Mouse (Mus musculus) kidney, postnatal 0 days (tissue): ENCODE measurements around the gene P2rx1. TPM values are rescaled to one million over a fixed set of nuclear protein-coding genes. Genes with fewer than 3 reads are reported as not detected.

Experiments used
- ATAC-seq: fragments of 200-750 bp; cut with Nextera tagmentation; replicated peaks from 2 replicates; pipeline ENCODE4 v1.8.0; 2017; ENCODE audit warnings: low read depth, moderate number of reproducible peaks, moderate TSS enrichment, moderate library complexity; ENCODE audit not compliant: low FRiP score
- DNase-seq: peaks from one replicate; pipeline ENCODE4 v3.0.0-alpha.2; 2016; ENCODE audit warnings: low spot score
- H3K27ac ChIP-seq: fragments of 300-500 bp; sonication (generic); 2 replicates; pipeline ENCODE4 v1.5.1; 2014; ENCODE audit warnings: mild to moderate bottlenecking
- H3K27me3 ChIP-seq: fragments of 300-500 bp; sonication (generic); 2 replicates; pipeline ENCODE4 v1.6.1; 2014; ENCODE audit warnings: low read length, mixed read lengths; ENCODE audit not compliant: insufficient read depth
- H3K36me3 ChIP-seq: fragments of 300-500 bp; sonication (generic); 2 replicates; pipeline ENCODE4 v1.6.1; 2014; ENCODE audit warnings: low read length, mixed read lengths; ENCODE audit not compliant: insufficient read depth
- H3K4me1 ChIP-seq: fragments of 300-500 bp; sonication (generic); replicated peaks from 2 replicates; pipeline ENCODE4 v1.6.1; 2014; ENCODE audit warnings: antibody characterized with exemption, low read length, mixed read lengths; ENCODE audit not compliant: insufficient read depth
- H3K4me2 ChIP-seq: fragments of 300-500 bp; sonication (generic); 2 replicates; pipeline ENCODE4 v1.6.1; 2014; ENCODE audit warnings: mild to moderate bottlenecking, low read length, moderate library complexity, mixed read lengths
- H3K4me3 ChIP-seq: fragments of 300-500 bp; sonication (generic); replicated peaks from 2 replicates; pipeline ENCODE4 v1.5.1; 2014; ENCODE audit warnings: low read depth, low read length
- H3K9ac ChIP-seq: fragments of 300-500 bp; sonication (generic); 2 replicates; pipeline ENCODE4 v1.6.1; 2014; ENCODE audit warnings: low read depth, low read length
- H3K9me3 ChIP-seq: fragments of 300-500 bp; sonication (generic); replicated peaks from 2 replicates; pipeline ENCODE4 v1.6.1; 2016; ENCODE audit warnings: low read length, inconsistent platforms, mixed read lengths
- CTCF ChIP-seq: IDR thresholded peaks from 2 replicates; pipeline ENCODE4 v1.5.1; 2016; ENCODE audit warnings: antibody characterized with exemption, low read depth, mild to moderate bottlenecking, moderate library complexity
- WGBS: fragments of 180-500 bp; shearing (Covaris S2); extraction: QIAGEN DNeasy Blood & Tissue Kit; methylation state at CpG from one replicate; pipeline ENCODE4 v1.1.7; 2014; 5-methylcytosine and 5-hydroxymethylcytosine counted together
- polyA plus RNA-seq: library from polyadenylated mRNA; unstranded; fragments of >200 nt; fragmentation: Nextera tagmentation; extraction: Ambion mirVana; gene quantifications from 2 replicates; pipeline ENCODE4 v1.2.1, GENCODE M21; 2015

The P2rx1 gene
- polyA plus RNA-seq, 1 experiment from 2014 or later: 2.4 TPM

DNA sequence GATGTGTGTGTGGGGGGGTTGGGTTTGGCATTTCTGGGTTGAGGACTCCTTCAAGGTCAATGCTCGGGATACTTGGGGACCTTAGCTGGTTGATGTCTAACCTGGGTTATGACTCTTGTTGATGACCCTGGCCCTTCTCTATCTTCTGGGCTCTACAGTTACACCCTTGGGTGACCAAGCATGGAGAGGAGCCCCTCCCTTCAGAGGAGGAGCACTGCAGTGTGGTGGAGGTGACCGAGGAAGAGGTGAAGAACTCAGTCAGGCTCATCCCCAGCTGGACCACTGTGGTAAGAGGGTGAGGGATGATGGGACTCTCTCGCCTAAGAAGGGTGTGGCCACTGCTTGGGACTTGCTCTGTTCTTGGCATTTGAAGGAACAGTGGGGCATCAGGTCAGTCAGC, 38.8 kb downstream of the P2rx1 start:
- H3K27me3 ChIP-seq: no peaks in the 10 kb centered on the region

DNA sequence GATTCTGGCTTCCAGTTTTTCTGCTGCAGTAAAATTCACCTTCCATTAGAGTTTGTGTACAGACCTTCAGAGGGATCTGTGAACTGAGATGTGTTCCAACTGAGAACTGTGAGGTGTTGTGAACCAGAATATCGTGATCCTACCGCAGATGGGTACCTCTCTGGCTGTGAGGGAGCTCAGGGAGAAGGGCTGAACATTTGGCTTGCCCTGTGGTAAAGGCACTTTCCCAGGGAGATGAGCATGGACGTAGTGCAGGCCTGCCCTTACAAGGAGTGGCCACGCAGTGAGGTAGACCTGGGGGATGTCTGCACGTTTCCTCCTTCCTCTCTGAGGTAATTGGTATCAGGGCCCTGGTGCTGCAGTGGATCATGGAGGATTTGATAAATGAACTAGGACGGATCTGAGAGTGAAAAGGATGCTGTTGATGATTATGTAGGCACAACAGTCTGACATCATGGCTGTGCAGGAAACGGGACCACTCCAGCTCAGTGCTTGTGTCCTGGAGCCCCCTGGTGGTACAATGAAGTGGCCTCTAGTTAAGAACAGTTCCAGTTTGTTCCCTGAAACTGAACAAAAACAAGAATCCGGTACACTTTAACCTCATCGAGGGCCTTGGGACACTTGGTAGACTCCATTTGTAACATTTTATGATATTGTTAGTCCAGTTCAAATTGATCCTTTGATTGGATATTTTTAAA, 40.3 kb downstream of the P2rx1 start:
- ATAC-seq (0 out of 2 replicates have a peak, but pooled peaks have one; percentile 66), DNase-seq (peak; percentile 90)
- WGBS: 56% methylated on average over 9 of the region's 9 CpGs
- Histone ChIP-seq H3K4me2 (no peak overlapping the region), H3K27me3 (no peaks in the 10 kb centered on the region), H3K27ac (no peak overlapping the region), H3K9ac (no peak overlapping the region), H3K4me3 (no peak overlapping the region), H3K4me1 (peaks cover 7% of the 10 kb centered on the region; the same call in 1 of the 2 replicates), H3K9me3 (no peaks in the 10 kb centered on the region), H3K36me3 (no peaks in the 10 kb centered on the region)
- TF ChIP-seq CTCF: peak; percentile 96

More for the DNA sequence above, 38.8 kb downstream of the P2rx1 start:
- TF ChIP-seq CTCF: no peak
- ATAC-seq: no peak
- DNase-seq: no peak
- no peak overlapping the region for H3K9ac ChIP-seq
- no peaks in the 10 kb centered on the region for H3K36me3 ChIP-seq
- H3K9me3 ChIP-seq: no peaks in the 10 kb centered on the region
- H3K4me3 ChIP-seq: no peak overlapping the region
- 53% methylated on average over 3 of the region's 3 CpGs for WGBS
- H3K4me2 ChIP-seq: no peak overlapping the region
- H3K4me1 ChIP-seq: no peaks in the 10 kb centered on the region
- no peak overlapping the region for H3K27ac ChIP-seq

DNA sequence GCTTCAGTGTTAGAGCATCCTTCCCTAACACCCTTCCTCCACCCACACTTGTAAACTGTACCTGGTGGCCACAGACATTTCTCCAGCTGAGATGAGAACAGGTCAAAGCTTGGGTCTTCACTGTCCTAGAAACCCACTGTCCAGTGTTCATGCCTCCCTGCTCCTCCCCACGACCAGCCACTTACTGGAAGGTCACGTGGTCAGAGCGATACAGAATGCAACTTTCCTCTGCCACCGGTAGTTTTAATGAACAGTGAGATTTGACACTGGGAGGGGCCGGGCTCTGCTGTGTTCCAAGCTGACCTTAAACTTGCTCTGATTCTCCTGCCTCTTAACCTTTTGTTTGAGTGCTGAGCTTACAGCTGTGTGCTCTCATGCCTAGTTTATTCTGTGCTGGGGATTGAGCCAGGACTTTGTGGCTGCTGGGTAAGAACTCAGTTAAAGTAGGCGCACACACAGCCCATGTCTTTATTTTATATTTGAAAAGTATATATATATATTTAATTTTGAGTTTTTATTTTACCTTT, 45.4 kb downstream of the P2rx1 start:
- Histone ChIP-seq H3K4me3 (no peak overlapping the region), H3K36me3 (no peaks in the 10 kb centered on the region), H3K9me3 (no peaks in the 10 kb centered on the region), H3K9ac (no peak overlapping the region), H3K4me1 (peaks cover 13% of the 10 kb centered on the region; the same call in 1 of the 2 replicates), H3K27ac (no peak overlapping the region), H3K4me2 (no peak overlapping the region), H3K27me3 (no peaks in the 10 kb centered on the region)
- DNase-seq (peak; percentile 34), ATAC-seq (no peak)
- no peak for TF ChIP-seq CTCF
- WGBS: 24% methylated on average over 6 of the region's 6 CpGs

DNA sequence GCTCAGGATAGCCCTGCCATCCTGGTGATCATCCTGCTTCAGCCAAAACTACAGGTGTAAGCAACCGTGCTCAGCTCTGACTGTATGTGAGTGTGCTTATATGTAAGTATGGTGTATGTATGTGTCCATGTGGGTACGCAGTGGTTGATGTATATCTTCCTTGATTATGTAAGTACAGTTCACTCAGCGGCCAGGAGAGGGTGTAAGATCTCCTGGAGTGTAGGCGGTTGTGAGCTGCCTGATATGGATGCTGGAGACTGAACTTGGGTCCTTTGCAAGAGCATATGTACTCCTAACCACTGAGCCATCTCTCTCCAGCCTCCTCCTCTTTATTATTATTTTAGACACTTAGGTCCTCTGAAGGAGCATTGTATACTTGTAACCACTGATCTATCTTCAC, 45.9 kb downstream of the P2rx1 start:
- WGBS: 80% methylated on average over 4 of the region's 4 CpGs

DNA sequence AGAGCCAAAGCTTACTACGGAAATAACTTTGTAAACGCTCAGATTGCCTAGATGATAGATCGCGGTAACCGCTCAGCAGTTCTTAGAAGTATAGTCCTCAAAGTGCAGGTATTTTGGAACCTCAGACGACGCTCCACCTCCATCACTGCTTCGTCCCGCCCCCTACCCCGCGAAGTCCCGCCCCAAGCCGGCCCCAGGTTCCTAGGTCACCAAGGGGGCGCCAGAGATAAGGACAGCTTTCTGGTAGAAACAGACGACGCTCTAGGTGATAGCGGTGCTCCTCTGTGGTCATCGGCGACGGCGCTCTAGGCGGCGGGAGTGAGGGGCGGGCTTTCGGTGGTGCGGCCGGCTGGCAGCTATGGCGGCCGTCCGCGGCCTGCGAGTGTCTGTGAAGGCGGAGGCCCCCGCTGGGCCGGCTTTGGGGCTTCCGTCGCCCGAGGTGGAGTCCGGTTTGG, 48.7 kb downstream of the P2rx1 start, which contains the start of gene Ncbp3:
Ncbp3 (plus strand) TSS at position 242 of the 455 bp plus-strand sequence.
- WGBS: under 1% methylated on average over 39 of the region's 39 CpGs
- Histone ChIP-seq H3K27ac (peak within 1 kb of the TSS; percentile 91), H3K27me3 (no peaks in the 10 kb centered on the region), H3K4me3 (peak within 1 kb of the TSS; percentile 99), H3K9me3 (no peaks in the 10 kb centered on the region), H3K4me2 (peak within 1 kb of the TSS; percentile 77), H3K36me3 (peaks cover 9% of the 10 kb centered on the region; the same call in 1 of the 2 replicates), H3K9ac (peak within 1 kb of the TSS; percentile 98), H3K4me1 (peaks cover 13% of the 10 kb centered on the region; the same call in 1 of the 2 replicates)
- peak; percentile 81 for TF ChIP-seq CTCF
- DNase-seq (peak; percentile 98), ATAC-seq (peak; percentile 96)

More for the DNA sequence above, 45.9 kb downstream of the P2rx1 start:
- Histone ChIP-seq H3K4me3 (no peak overlapping the region), H3K4me1 (peaks cover 13% of the 10 kb centered on the region; the same call in 1 of the 2 replicates), H3K36me3 (no peaks in the 10 kb centered on the region), H3K27me3 (no peaks in the 10 kb centered on the region), H3K27ac (no peak overlapping the region), H3K9ac (no peak overlapping the region), H3K9me3 (no peaks in the 10 kb centered on the region), H3K4me2 (no peak overlapping the region)
- no peak for DNase-seq
- no peak for ATAC-seq
- peak; percentile 29; the same call in 1 of the 2 replicates for TF ChIP-seq CTCF

DNA sequence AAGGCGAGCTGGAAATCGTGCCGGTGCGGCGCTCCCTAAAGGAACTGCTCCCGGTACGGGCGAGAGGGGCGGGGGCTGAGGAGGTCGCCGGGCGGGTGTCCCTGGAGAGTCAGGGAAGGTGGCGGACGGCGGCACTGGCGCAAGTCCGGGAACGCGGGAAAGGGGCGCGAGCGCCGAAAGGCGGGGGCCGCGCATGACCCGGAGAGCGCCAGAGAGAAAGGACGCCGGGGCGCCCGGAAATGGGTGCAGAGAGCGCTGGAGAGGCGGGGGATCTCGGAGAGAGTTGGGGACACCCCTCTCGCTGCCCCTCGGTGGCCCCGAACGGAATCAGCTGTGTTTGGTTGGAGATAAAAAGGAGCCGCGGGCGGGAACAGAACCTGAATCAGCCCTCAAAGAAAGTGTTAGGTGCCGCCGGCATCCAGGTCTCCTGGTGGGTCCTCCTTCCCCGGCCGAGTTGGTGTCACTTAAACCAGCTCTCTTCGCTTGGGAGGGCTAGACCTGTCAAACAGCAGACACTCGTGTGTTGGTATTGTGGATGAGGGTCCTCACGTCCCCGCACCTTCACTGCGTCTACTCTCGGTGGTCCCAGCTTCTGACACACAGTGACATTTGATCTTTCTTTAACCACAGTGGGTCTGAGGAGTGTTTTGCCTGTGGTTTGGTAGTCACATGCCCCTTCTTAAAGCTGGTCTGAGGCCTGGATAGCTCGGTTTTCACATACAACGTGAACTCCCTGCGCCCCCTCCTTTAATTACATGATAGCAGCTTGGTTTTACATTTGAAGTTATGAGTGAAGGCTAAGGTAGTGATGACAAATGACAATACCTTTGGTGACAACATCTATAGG, 49.4 kb downstream of the P2rx1 start:
- WGBS: 1% methylated on average over 54 of the region's 55 CpGs
- DNase-seq: peak; percentile 51

More for the DNA sequence above, 49.4 kb downstream of the P2rx1 start:
- H3K9ac ChIP-seq: peak overlapping the region; percentile 98
- H3K4me3 ChIP-seq: peak overlapping the region; percentile 99
- peak; percentile 50 for ATAC-seq
- no peaks in the 10 kb centered on the region for H3K9me3 ChIP-seq
- H3K36me3 ChIP-seq: peaks cover 13% of the 10 kb centered on the region
- TF ChIP-seq CTCF: no peak
- peak overlapping the region; percentile 77 for H3K4me2 ChIP-seq
- H3K27me3 ChIP-seq: no peaks in the 10 kb centered on the region
- H3K27ac ChIP-seq: peak overlapping the region; percentile 91
- peaks cover 13% of the 10 kb centered on the region; the same call in 1 of the 2 replicates for H3K4me1 ChIP-seq
